Mouse (Mus musculus) 3134 (cell line): ENCODE measurements at regions not wholly inside any gene's neighbourhood (a gene's known extent, or its start where the extent isn't known, plus 50 kb on each side); places are given as distances from the start of the nearest gene placed in this dataset.

ENCODE experiments used
- DNase-seq: peaks from one replicate; pipeline ENCODE4 v3.0.0-alpha.2; 2011; ENCODE audit warnings: low spot score; ENCODE audit not compliant: insufficient read length; ENCODE audit errors: extremely low read depth

- DNase-seq: no peak
These were observed 188.4 kb upstream of the Hnrnpa3 start for GRCm38 (mm10) chr2:75470688-75471054.

DNA sequence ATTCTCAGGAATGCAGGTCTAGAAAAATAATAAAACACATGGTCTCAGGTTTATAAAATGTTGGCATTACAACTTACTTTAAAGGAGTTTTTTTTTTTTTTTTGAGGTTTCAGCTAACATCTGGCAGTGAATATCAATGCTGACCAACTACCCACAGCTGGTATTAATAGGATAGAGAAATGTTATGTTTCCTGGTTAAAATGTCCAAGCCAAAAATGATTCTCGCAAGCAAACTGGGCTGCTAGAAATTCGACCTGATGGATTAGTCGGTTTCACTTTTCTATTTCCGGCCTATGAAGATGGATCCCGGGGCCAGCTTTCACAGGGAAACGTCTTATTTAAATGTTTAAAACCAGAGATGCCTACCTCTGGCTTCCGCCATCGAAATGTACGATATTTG, 186.6 kb upstream of the Hnrnpa3 start:
- DNase-seq: no peak

- no peak for DNase-seq
These were observed 184.6 kb upstream of the Hnrnpa3 start for GRCm38 (mm10) chr2:75474509-75474908.

DNA sequence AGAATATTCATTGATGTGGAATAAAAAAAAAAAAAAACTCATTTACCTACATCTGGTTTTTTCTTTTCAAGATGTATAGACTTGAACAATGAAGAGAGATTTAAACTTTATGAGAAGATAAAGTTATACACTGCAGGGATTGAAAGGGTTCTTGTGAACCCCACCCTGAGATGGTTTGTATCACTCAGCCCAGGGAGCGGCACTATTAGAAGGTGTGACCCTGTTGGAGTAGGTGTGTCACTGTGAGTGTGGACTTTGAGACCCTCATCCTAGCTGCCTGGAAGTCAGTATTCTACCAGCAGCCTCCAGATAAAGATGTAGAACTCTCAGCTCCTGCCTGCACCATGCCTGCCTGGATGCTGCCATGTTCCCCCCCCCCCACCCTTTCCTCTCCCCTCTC, 182.7 kb upstream of the Hnrnpa3 start:
- no peak for DNase-seq

- DNase-seq: no peak
These were observed 182.0 kb upstream of the Hnrnpa3 start for GRCm38 (mm10) chr2:75477076-75477475.

GRCm38 (mm10) chr2:75479546-75479945, 179.5 kb upstream of the Hnrnpa3 start:
- DNase-seq: no peak

DNA sequence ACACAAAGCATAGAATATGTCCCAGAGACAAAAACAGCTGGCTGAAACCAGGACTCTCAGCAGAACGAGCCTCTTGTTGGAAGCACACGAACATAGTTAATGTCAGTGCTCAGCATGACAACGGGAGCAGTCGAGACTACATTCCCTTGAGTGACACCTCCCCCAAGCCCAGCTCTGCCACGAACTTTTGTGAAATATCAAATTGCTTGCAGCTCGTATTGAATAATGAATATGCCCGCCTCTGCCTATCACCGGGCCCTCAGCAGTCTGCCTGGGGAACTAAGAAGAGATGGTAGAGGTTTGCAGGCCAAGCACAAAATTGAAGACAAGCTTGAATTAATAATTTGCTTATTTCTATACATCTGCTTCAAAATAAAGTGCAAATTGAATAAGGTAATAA, 177.2 kb upstream of the Hnrnpa3 start:
- DNase-seq: no peak

GRCm38 (mm10) chr2:75482484-75482883, 176.6 kb upstream of the Hnrnpa3 start:
- DNase-seq: no peak

DNA sequence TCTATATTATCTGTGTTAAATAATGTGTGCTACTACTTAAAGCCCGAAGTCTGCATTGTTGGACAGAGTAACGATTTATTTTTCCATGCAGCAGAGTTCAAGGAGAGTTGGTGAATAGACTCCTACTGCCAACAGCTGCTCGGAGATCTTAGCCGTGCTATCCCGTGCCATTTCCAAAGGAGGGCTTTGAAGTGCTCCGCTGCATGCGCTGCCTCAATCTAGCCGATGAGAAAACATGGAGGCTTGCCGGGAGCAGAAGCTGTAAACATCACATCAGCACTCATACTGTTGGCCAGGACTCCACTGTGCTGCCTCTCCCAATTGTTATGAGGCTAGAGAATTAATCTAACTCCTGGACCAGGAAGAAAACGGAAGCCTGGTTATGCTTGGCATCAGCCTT, 174.1 kb upstream of the Hnrnpa3 start:
- no peak for DNase-seq

- DNase-seq: no peak
These were observed 167.9 kb upstream of the Hnrnpa3 start for GRCm38 (mm10) chr2:75491150-75491549.

- DNase-seq: no peak
These were observed 167.1 kb upstream of the Hnrnpa3 start for GRCm38 (mm10) chr2:75491789-75492500.

DNA sequence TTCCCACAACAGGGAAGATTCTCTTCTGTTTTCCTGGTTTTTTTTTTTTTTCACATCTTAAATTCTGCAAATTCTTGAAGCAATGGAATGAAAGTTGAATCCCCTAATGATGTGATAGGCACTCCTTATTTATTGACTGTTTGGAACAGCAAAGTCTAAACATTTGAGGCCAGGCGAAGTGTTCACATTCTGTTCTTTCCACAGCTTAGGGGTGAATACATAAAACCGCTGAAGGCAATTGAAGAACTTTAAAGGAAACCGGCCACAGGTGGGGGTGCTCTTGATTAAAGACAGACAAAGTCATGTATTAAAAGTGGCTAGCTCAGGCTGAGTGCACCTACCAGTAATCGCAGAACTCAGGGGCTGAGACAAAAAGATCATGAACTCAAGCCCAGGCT, 166.6 kb upstream of the Hnrnpa3 start:
- DNase-seq: no peak

GRCm38 (mm10) chr2:75496606-75497240, 162.3 kb upstream of the Hnrnpa3 start:
- no peak for DNase-seq

DNA sequence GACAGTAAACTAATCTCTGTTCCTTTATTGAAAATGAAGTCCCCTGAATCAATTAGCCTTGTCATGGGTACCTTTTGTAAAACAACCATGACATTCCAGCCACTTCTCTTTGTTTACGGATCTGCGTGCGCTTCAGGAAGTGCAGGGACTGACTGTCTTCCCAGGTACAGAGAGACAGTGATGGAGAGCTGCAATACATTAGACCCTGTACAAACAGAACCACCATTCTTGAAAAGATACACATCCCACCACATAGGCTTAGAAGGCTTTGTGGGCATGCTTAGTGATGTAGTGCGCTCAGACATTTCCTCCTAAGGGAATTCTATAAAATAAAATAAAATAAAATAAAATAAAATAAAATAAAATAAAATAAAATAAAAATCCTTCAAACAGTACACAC, 148.8 kb upstream of the Hnrnpa3 start:
- DNase-seq: no peak

DNA sequence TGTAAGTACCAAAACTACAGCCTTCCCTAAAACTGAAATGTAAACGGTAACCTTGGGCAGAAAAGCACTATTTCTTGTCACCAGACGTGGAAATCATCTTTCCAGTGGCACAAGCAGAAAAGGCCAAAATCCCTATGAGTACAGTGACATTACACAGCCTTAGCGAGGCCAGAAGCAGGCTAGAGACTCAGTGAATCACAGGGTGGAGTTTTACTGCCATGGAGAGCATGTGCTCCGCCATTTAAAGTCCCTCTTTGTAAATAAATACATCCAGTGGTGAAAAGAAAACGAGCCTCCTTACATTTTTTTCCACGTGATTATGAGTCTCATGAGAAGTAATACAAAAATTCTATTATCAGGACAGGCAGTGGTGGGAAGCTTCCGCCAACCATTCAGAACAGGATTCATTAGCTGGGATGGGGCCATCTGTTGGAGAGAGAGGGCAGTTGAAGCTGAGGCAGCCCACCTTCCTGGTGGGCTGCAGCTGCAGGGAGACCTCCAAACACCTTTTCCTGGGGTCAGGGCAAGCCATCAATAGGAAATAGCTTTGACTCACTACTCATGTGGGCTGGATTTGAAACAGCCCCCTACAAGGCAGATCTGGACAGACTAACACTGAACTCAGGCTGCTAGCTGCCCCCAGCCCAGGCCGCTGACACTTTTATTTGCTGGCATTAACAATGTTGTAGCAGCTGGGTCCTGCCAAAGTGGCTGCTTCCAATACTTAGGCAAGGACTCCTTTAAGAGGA, 146.5 kb upstream of the Hnrnpa3 start:
- DNase-seq: no peak

GRCm38 (mm10) chr2:75514171-75514570, 144.9 kb upstream of the Hnrnpa3 start:
- DNase-seq: no peak

GRCm38 (mm10) chr2:75516223-75516622, 142.8 kb upstream of the Hnrnpa3 start:
- no peak for DNase-seq

DNA sequence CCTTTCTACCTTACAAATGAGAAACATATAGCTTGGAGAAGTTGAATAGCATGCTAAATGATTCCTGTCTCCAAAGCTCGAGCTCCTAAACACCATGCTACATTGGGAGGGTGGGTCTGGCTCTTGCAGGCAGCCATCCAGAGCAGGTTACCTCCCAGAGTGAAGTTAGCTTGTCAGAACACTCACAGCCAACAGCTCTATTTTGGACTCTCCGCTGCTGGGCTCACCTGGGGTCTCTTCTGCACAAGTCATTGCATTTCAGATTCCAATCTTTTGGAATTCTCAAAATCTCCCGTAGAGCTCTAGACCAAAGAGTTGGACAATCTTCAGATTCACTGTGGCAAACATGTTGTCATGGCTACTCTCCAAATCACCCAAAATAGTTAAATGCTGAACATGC, 142.0 kb upstream of the Hnrnpa3 start:
- no peak for DNase-seq

- DNase-seq: no peak
These were observed 140.5 kb upstream of the Hnrnpa3 start for GRCm38 (mm10) chr2:75518607-75519006.

- DNase-seq: no peak
These were observed 133.5 kb upstream of the Hnrnpa3 start for GRCm38 (mm10) chr2:75525562-75525961.

- no peak for DNase-seq
These were observed 130.4 kb upstream of the Hnrnpa3 start for GRCm38 (mm10) chr2:75528706-75529105.

- DNase-seq: no peak
These were observed 120.9 kb upstream of the Hnrnpa3 start for GRCm38 (mm10) chr2:75538114-75538513.
